Mouse (Mus musculus) adipocyte (in vitro differentiated cells): ENCODE data around the gene Dnase1l3.

Experiments used
- DNase-seq: peaks from one replicate; pipeline ENCODE4 v3.0.0-alpha.2; 2016; ENCODE audit warnings: low spot score

The Dnase1l3 gene

GRCm38 (mm10) chr14:7994271-7994767 lies at the start of gene Dnase1l3:
Dnase1l3 (minus strand) TSS chr14:7994573.
- DNase-seq: peak; percentile 20

- DNase-seq: no peak
Observed at GRCm38 (mm10) chr14:8042577-8042976, 48.2 kb upstream of the Dnase1l3 start.

- no peak for DNase-seq
Observed at GRCm38 (mm10) chr14:8042120-8042519, 47.7 kb upstream of the Dnase1l3 start.

- no peak for DNase-seq
Observed at GRCm38 (mm10) chr14:8040911-8041678, 46.7 kb upstream of the Dnase1l3 start.

- DNase-seq: no peak
Observed at GRCm38 (mm10) chr14:8040179-8040578, 45.8 kb upstream of the Dnase1l3 start.

- DNase-seq: peak; percentile 95
Observed at GRCm38 (mm10) chr14:8038791-8039448, 44.5 kb upstream of the Dnase1l3 start.

GRCm38 (mm10) chr14:8038150-8038549 lies 43.8 kb upstream of the Dnase1l3 start:
- DNase-seq: no peak

- DNase-seq: no peak
Observed at GRCm38 (mm10) chr14:8036406-8036805, 42.0 kb upstream of the Dnase1l3 start.

GRCm38 (mm10) chr14:8035951-8036350 lies 41.6 kb upstream of the Dnase1l3 start:
- no peak for DNase-seq

GRCm38 (mm10) chr14:8034561-8034960 lies 40.2 kb upstream of the Dnase1l3 start:
- peak; percentile 64 for DNase-seq

- DNase-seq: peak; percentile 72
Observed at GRCm38 (mm10) chr14:8032087-8032944, 37.9 kb upstream of the Dnase1l3 start.

GRCm38 (mm10) chr14:8030535-8030934 lies 36.2 kb upstream of the Dnase1l3 start:
- DNase-seq: peak; percentile 27

GRCm38 (mm10) chr14:8029752-8030151 lies 35.4 kb upstream of the Dnase1l3 start:
- no peak for DNase-seq

- DNase-seq: no peak
Observed at GRCm38 (mm10) chr14:8028086-8028485, 33.7 kb upstream of the Dnase1l3 start.

GRCm38 (mm10) chr14:8026769-8027531 lies 32.6 kb upstream of the Dnase1l3 start:
- DNase-seq: no peak

- DNase-seq: no peak
Observed at GRCm38 (mm10) chr14:8024936-8025335, 30.6 kb upstream of the Dnase1l3 start.

GRCm38 (mm10) chr14:8024469-8024868 lies 30.1 kb upstream of the Dnase1l3 start:
- DNase-seq: no peak

- no peak for DNase-seq
Observed at GRCm38 (mm10) chr14:8020546-8020945, 26.2 kb upstream of the Dnase1l3 start.

- no peak for DNase-seq
Observed at GRCm38 (mm10) chr14:8020011-8020410, 25.6 kb upstream of the Dnase1l3 start.

- DNase-seq: no peak
Observed at GRCm38 (mm10) chr14:8016951-8017350, 22.6 kb upstream of the Dnase1l3 start.

GRCm38 (mm10) chr14:8016276-8016675 lies 21.9 kb upstream of the Dnase1l3 start:
- DNase-seq: no peak

GRCm38 (mm10) chr14:8015756-8016155 lies 21.4 kb upstream of the Dnase1l3 start:
- no peak for DNase-seq
